Mouse (Mus musculus): Measurements from ENCODE around the gene Spns2.
A peak's percentile ranks its signal among the peaks of the same experiment; 100 is the strongest.
"Not testable (repeated sequence)": the region's sequence is repeated elsewhere in the genome, so short reads cannot be mapped to it uniquely, and the experiment has no call there.

Gene Spns2

DNA sequence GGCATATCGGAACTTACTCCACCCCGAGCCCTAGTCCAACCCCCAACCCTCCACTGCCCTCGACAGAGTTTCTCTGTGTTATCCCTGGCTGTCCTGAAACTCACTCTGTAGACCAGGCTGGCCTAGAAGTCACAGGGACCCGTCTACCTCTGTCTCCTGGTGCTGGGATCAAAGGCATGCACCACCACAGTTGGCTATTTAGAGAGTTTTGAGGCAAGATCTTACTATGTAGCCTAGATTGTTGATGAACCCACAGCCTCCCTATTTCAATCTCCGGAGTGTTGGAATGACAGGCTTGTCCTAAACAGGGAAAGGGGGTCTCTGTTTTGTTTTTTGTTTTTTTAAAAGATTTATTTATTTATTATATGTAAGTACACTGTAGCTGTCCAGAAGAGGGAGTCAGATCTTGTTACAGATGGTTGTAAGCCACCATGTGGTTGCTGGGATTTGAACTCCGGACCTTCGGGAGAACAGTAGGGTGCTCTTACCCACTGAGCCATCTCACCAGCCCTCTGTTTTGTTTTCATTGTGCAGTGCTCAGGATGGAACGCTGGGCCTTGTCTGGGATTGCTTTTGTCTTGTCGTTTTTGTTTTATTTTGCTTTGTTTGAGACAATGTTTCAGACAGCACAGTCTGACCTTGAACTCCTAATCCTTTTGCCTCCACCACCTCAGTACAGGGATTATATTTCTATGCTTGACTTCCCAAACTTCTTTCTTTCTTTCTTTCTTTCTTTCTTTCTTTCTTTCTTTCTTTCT lies 59.2 kb downstream of the Spns2 start:
- DNase-seq = not testable (repeated sequence)

DNA sequence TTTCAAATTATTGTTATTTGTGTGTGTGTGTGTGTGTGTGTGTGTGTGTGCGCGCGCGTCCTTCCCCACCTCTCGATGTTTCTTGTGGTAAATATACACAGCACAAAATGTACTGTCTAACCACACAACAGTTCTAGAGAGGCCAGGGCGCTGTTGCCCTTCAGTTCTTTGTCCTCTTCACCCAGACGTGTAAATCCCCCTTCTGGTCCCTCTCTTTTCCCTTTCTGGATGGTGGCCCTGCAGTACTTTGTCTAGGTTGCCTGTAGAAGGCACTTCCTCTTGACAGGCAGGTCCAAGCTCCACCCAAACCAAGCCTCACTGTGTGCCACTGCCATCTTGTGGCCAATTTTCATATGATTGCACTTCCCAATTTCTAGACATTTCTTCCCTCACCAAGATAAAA lies 60.4 kb downstream of the Spns2 start:
- peak; percentile 71 for DNase-seq

DNA sequence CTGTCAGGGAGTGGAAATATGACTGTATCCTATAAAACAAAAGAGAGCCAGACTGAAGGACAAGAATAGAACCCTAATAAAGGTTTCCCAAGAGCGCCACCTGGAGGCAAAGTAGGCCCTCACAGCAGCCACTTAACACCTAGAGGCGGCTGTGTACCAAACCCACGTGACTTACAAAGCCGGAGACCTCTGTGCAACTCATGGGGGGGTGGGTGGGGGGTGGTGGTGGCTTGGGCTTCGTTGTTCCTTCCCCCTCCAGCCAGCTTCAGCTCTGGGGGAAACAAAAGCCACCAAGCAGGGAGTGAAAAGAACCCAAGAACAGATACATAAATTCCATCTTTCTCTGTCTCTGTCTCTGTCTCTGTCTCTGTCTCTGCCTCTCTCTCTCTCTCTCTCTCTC lies 61.0 kb downstream of the Spns2 start:
- DNase-seq = peak; percentile 83

DNA sequence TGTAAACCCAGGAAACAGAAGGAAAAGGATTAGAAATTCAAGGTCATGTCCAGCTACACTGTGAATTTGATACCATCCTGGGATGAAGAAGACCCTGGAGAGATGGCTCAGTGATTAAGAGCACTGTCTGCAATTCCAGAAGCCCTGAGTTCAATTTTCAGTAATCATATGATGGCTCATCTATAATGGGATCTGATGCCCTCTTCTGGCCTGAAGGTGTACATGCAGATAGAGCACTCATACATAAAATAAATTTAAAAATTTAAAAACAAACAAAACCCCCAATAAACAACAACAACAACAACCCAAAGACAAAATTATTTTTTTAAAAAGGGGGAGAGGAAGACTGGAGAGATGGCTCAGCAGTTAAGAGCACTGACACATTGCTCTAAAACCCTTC lies 62.8 kb downstream of the Spns2 start:
- DNase-seq = no peak

DNA sequence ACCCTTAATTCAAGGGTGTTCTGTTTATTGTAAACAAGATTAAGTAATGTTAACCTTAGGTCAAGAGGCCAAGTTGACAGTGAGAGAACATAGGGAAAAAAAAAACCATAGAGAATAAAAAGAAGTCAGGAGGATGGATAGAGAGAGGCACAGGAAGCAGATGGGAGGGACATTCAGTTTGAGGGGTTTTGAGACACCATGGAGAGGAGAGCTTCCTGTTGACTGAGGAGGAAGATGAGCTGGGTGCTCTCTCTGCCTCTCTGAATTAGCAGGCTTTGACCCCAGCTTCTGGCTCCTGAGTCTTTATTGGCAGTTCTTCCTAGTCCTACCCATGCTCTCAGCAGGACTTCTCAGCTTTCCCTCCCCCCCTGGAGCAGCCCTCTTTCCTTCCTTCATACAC lies 64.5 kb downstream of the Spns2 start:
- DNase-seq = no peak

DNA sequence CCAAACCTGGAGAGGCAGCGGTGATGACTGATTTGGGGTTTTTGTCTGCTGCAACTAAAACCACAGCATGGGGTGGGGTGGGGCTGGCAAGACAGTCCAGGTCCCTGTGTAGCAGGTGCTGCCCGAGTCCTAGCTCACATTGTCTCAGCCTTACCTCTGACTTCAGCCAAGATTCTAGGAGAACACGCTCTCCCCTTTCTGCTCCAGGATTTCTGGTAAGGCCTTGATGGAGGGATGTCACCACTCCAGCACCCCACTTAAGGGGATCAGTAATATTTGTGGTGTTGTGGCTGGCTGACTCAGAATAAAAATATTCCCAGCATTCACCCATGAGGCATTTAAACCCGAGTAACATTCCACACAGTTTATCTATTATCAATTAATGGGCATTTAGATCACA lies 66.0 kb downstream of the Spns2 start:
- no peak for DNase-seq

DNA sequence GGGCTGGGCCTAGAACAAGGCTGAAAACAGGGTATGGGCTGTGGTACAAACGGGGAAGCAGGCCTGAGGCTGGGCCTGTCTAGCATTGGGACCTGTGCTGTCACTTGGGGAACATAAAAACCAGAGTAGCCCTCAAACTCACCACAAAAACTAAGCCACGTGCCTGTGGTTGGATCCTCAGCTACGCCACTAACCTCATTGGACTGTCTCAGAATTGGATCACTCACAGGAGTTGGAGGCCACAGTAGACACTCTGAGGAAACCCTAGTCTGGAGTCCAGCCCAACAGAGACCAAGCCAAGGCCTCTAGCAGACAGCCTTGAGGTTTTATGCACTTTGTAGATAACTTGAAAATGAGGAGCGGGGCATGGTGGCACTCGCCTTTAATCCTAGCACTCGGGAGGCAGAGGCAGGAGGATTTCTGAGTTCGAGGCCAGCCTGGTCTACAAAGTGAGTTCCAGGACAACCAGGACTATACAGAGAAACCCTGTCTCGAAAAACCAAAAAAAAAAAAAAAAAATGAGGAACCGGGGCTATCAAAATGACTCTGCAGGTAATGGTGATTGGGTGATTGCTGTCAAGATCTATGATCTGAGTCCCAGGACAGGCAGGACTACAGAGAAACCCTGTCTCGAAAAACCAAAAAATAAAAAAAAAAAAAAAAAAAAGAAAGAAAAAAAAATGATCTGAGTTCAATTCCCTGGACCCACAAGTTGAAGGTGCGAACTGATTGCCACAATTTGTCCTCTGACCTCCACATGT lies 68.0 kb downstream of the Spns2 start:
- no peak for DNase-seq

DNA sequence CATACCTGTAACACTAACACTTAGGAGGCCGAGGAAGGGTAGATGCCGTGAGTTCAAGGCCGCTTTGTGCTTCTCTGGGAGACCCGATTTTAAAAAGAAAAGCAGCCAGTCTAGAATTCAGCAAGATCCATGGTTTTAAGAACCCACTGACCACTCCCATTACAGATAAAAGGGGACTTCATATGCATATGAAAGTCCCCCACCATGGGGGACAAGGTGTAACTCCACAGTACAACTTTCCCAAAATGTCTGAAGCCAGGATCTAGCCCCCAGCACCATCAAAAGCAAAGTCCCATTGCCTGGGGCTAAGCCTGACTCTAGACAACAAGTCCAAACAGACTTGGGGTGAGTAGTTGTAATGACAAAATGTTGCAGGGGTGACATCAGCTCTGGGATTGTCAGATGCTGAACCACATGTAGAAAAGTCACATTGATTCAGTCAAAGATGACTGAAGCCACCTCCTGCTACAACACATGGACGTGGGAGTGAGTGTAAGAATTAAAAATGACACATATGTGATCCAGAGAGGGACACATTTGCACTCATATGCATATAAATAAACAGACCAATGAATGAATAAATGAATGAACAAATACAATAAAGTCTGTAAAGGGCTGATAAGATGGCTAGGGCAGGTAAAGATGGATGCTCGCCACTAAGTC lies 69.1 kb downstream of the Spns2 start:
- DNase-seq = no peak

DNA sequence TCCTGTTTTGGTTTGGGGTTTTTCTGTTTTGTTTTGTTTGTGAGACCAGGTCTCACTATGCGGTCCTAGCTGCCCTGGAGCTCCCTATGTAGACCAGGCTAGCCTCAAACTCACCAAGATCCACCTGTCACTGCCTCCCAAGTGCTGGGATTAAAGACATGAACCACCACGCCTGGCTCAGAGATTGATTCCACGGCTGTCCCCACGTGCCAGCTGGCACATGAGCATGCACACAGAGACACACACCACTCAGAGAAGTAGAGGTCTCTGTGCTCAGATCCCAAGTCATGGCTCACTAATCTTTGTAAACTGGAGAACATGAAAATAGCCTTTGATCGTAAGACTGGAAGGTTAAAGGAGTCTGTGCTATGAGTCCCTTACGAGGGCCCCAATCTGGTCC lies 70.7 kb downstream of the Spns2 start:
- DNase-seq = no peak

DNA sequence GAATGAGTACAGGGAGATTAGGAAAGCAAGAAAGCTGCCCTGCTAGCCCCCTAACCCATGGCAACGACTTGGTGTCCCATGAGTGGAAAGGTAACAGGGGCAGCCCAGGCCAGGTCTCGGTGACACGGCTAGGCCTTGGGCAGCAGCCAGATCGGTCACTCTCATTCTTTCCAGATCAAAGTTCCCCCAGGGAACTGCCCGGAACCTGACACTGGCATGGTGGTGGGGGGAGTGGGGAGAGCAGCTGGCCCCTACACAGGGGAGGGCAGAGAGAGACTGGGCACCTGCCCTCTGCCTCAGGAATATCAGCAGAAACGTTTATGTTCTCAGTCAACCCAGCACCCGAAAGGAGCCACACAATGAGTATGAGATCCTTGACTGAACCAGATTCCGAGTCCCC lies 71.5 kb downstream of the Spns2 start:
- DNase-seq = no peak

DNA sequence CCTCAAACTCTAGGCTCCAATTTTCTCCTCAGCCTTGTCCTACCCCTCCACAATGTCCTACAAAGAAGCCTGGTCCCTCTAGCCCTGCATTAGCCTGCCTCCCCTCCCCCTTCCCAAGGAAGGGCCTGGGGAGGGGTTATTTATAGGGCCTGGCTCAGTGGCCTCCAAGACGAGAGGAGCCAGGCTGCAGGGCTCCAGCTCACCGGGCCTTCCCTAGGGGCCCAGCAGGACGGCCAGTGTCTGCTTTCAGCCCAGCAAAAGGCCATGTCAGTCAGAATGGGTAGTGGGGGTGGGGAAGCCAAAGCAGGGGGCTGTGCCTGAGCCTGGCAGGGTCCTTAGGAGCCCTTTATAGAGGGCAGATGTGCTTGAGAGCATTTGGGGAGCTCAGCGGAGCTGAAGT lies 72.3 kb downstream of the Spns2 start:
- no peak for DNase-seq

DNA sequence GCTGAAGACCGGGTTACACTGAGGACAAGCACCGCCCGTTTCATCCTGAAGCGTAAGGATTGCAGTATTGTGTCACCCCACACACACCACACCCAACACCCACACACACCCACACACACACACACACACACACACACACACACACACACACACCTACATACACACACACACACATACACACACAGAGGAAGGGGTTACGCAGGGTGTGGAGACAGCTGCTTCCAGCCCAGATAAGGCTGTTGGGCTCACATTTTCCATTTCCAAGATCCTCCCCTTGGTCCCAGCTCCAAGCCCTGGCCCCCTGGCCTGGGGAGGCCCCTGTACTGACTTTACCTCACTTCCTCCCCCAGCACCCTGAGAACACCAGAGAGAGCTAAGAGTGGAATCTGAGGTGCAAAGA lies 73.0 kb downstream of the Spns2 start:
- DNase-seq = no peak

DNA sequence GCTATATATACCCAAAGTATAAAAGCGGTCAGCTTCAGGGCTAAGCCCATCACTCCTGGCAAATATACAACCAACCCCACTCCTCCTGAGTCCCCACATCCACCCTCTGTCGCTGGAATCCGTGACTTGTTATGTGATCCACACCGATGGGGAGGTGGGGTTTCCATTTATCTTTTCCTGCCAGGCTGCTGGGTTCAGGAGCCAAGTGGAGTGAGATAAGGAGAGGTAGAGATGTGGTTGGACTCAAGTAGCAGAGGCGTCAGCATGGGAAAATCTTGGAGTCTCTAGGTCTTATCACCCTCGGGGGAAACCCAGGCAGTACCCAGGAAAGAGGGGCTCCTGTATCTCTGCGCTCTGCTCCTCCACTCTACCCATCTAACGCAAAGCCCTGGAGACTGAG lies 74.5 kb downstream of the Spns2 start:
- DNase-seq = no peak

DNA sequence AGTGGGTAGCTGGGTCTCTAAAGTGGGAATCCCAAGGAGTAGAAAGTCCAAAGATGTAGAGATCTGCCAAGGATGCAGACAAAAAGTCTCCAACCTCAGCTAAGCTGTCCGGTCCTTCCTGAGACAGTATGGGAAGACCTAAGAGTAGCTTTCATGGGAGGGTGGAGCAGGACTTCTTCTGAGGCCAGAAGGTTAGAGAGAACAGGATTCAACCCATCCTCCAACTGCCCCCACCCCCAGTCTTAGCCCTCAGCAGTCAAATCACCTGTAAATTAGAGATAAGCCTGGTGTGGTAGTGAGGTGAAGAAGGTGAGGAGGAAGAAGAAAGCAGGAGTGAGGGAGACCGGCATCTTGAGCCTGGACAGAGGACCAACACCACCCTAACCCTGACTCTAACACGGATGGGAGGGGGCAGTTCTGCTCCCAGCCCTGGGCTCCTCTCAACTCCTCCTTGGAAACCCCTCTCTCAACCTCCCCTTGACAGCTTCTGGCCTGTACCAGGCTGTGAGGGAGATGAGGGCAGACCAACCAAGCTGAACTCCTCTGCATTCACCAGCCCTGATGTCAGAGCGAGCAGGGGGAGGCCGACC lies 76.0 kb downstream of the Spns2 start:
- DNase-seq = no peak

DNA sequence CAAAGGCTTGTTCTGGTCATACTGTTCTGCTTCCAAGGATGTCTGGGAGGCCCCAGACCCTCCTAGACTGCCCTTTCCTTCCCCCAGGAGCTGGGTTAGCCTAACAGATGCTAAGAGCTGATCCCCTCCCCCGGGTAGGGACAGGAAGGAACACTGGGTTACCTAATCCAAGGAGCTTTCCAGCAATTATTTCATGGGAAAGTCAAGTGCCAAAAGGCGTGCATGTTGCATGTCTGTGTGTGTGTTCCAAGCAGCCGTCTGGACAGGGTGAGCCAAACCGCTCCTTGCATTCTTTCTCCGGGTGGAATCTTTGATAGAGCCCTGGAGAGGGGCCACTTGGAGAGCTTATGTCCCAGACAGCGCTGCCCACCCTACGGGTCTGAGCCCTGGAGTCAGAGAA lies 76.7 kb downstream of the Spns2 start:
- DNase-seq = no peak

DNA sequence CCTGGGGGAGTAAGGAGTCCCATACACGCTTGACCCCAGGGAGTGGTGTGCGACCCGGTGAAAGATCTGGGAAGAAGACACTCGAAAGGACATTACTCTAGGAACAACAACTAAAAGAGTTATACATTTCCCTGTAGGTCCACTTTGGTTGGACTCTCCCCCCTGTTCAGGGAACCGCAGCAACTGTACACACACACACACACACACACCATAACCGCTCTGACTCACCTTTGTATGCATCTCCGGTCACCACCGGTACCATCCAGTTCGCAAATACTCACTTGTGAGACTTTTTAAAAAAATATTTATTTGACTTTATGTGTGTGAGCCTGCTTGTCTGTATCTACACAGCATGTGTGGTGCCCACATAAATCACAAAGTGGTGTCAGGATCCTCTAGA lies 77.8 kb downstream of the Spns2 start:
- no peak for DNase-seq

DNA sequence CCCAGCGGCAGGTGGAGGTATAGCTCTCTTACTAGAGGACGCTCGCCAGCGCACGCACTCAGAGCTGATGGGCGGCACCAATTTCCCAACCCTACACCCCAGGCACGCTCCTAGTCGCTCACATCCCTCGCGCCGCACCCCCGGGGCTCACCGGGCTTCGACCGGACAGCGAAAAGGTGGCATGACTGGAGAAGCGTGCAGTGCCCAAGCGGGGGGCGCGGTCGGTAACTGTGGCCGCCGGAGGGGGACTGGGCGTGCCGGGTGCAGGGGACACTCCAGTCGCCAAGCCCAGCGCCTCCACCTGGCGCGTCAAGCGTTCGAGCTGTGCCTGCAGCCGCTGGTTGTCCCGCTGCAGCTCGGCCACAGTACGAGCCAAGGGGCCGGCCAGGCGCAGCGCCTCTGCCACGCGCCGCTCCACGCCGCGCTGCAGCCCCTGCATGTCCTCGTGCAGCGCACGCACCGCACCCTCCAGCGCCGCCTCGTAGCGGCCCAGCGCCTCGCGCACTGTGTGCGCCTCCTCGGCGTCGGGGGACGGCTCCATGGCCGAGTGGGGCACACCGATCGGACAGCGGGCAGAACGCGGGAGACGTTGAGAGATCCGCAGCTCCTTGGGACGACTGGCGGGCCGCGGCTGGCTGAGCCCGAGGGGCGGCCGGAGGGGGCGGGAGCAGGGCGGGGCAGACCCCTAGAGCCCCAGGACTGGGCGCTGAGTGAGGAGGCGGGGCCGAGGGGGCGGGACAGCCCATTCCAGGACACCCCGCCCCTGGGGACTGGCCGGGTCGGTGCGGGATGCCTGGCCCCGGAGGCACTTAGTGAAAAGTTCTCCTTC lies 78.4 kb downstream of the Spns2 start, which contains the start of gene Smtnl2:
TSS of gene Smtnl2 (minus strand) at position 621 of the 829 bp plus-strand sequence.
- peak; percentile 56 for DNase-seq

DNA sequence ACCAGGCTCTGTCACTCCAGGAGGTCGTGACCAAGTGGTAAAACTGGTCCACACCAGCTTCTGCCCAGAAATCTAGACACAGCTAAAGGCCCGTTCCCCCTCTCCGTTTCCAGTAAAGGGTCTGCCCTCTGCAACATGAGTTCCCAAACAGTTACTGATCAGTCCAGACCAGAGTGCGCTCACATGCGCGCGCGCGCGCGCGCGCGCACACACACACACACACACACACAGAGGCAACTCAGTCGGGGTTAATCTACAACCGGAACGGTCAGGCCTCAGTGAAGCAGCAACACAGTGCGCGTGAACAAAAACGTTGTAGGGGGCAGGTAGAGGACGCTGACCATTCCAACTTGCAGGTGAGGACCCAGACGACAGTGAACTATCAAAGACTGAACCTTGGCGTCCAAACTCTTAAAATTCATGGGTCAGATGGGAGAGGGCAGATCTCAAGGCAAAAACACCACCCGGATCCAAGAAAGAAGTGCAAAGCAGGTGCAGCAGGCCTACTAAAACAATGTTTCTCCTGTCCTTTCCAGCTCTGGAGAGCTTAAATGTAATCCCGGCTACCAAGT lies 79.1 kb downstream of the Spns2 start:
- no peak for DNase-seq

DNA sequence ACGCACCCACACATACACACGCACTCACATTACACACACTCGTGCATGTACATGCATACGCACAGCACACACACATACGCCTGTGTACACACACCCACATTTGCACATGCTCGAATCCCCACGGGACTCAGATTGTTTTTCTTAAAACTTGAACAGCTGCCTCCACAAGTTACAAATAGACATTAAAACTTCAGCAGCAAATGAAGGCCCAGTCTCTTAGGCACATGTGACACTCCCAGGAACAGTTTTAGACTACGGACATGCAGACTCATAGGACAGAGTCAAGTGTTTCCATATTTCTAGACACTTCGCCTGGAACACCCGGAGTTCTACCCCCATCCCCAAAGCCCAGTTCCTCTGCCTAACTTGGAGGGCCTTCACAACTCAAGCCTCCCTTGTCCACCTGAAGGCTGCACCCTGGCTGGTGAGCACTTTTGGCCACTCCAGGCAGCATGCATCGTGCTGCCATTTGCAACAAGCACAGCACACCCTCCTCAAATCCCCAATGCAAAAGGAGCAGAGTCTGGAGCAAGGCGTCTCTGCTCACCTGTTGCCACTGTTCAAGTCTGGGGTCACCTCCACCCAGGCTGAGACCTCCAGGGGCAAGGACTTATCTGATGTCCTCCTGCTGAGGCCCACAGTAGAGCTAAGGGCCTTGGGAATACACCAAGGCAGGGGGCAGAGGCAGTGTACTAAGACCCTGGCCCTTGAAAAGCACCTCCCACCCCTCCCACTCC lies 79.9 kb downstream of the Spns2 start:
- no peak for DNase-seq

DNA sequence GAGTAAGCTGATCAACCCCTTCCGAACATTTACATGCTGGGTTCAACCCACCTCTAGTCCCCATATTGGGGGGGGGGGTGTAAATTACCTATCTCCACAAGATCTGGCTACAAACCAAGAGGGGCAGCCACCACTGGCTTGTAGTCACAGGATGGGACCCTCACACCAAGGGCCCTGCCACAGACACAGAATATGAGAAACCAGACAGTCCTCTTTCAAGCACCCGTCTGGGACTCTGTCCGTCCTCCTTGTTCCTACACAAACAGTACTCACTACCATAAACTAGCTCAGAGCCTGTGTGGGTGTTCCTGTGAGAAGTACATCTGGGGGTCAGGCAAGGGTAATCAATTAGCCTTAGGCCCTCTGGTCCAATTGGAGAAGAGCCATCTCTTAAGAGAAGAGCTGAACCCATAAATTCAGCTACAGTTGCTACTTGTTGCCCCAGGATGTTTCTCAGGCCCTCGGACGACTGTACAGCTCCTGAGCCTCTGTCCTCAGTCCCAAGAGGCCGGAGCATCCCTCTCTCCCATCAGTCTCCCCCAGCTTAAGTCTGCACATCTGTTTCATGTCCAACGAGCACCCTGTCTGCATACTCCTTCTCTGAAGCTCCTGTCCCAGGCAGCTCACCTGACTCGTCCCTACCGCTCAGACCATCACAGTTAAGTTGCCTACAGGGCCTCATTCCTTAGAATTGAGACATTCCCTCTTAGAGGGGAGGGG lies 81.1 kb downstream of the Spns2 start:
- no peak for DNase-seq

DNA sequence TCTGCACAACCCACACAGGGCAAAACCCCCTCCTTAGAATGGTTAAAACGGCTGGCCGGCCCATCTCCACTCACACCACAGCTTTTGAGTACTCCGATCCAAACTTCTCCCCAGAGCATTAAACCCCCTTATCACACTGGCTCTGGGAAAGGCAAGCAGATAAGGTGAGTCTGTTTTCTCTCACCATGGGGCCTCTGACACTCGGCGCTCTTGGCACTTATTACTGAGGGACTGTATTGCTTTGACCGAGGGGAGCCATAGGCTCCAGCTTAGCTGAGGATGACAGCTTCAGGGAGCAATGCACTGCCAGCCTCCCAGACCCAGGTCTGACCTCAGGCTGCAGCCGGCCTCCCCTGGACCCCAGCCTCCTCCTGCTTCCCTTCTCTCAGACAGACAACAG lies 82.1 kb downstream of the Spns2 start:
- no peak for DNase-seq

All from right cerebral cortex, postnatal 4 days (tissue).